Mouse (Mus musculus) forebrain, embryonic 11.5 days (tissue): Measurements from ENCODE around the gene Calhm5. TPM values are rescaled to one million over a fixed set of nuclear protein-coding genes. Genes with fewer than 3 reads are reported as not detected.
A peak's percentile ranks its signal among the peaks of the same experiment; 100 is the strongest.

ENCODE experiments used
- ATAC-seq: fragments of 200-750 bp; cut with Nextera tagmentation; replicated peaks from 2 replicates; pipeline ENCODE4 v1.8.0; 2017; ENCODE audit warnings: moderate TSS enrichment; ENCODE audit not compliant: low FRiP score
- DNase-seq: peaks from one replicate; pipeline ENCODE4 v3.0.0-alpha.2; 2017; ENCODE audit warnings: low spot score
- H3K27ac ChIP-seq: fragments of 300-500 bp; sonication (generic); 2 replicates; pipeline ENCODE4 v1.5.1; 2014; ENCODE audit warnings: low read depth, low read length
- H3K27me3 ChIP-seq: fragments of 300-500 bp; sonication (generic); 2 replicates; pipeline ENCODE4 v1.6.1; 2014; ENCODE audit warnings: mild to moderate bottlenecking, low read length, mixed read lengths; ENCODE audit not compliant: control insufficient read depth, insufficient read depth
- H3K36me3 ChIP-seq: fragments of 300-500 bp; sonication (generic); 2 replicates; pipeline ENCODE4 v1.6.1; 2014; ENCODE audit warnings: mild to moderate bottlenecking, low read length, moderate library complexity, mixed read lengths; ENCODE audit not compliant: control insufficient read depth, insufficient read depth
- H3K4me1 ChIP-seq: fragments of 300-500 bp; sonication (generic); replicated peaks from 2 replicates; pipeline ENCODE4 v1.6.1; 2014; ENCODE audit warnings: low read length, mixed read lengths; ENCODE audit not compliant: control insufficient read depth, insufficient read depth
- H3K4me2 ChIP-seq: fragments of 300-500 bp; sonication (generic); 2 replicates; pipeline ENCODE4 v1.6.1; 2014; ENCODE audit warnings: low read depth, mild to moderate bottlenecking, low read length, moderate library complexity, mixed read lengths; ENCODE audit not compliant: severe bottlenecking
- H3K4me3 ChIP-seq: fragments of 300-500 bp; sonication (generic); 2 replicates; pipeline ENCODE4 v1.5.1; 2014; ENCODE audit warnings: low read depth, low read length
- H3K9ac ChIP-seq: fragments of 300-500 bp; sonication (generic); 2 replicates; pipeline ENCODE4 v1.6.1; 2014; ENCODE audit warnings: low read length
- H3K9me3 ChIP-seq: fragments of 300-500 bp; sonication (generic); 2 replicates; pipeline ENCODE4 v1.6.1; 2016; ENCODE audit warnings: low read length, mixed read lengths; ENCODE audit not compliant: control insufficient read depth
- WGBS: fragments of 180-500 bp; shearing (Covaris S2); extraction: QIAGEN DNeasy Blood & Tissue Kit; methylation state at CpG from one replicate; pipeline ENCODE4 v1.1.7; 2014; 5-methylcytosine and 5-hydroxymethylcytosine counted together
- polyA plus RNA-seq: library from polyadenylated mRNA; unstranded; fragments of >200 nt; fragmentation: Nextera tagmentation; extraction: Ambion mirVana; gene quantifications from 2 replicates; pipeline ENCODE4 v1.2.1, GENCODE M21; 2014

The Calhm5 gene
- polyA plus RNA-seq, 1 experiment from 2014 or later, result 0.20 TPM

DNA sequence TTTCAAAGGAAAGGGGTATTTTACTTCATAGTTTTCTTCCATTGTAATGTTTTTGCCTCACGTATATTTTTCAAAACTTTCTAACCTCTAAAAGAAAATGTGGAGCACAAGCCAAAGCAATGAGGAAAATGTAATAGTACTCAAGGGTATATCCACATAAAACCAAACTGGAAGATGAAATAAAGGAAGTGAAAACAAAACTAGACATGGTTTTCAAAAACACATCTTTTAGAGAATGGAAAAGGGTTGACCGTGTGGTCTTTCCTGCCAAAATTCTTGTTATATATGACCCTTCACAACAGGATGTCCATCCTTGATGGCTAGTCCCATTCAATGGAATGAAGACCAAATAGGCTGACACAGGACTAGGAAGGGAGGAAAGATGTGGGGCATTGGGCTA is 22.1 kb upstream of the Calhm5 start:
- 90% methylated on average over 2 of the region's 2 CpGs for WGBS
- H3K9ac ChIP-seq, result no peak overlapping the region
- H3K4me2 ChIP-seq, result no peak overlapping the region
- H3K4me1 ChIP-seq, result no peaks in the 10 kb centered on the region
- no peak for DNase-seq
- no peaks in the 10 kb centered on the region for H3K9me3 ChIP-seq
- no peak for ATAC-seq
- H3K27me3 ChIP-seq, result no peaks in the 10 kb centered on the region
- H3K4me3 ChIP-seq, result no peak overlapping the region
- H3K36me3 ChIP-seq, result no peaks in the 10 kb centered on the region
- no peak overlapping the region for H3K27ac ChIP-seq

DNA sequence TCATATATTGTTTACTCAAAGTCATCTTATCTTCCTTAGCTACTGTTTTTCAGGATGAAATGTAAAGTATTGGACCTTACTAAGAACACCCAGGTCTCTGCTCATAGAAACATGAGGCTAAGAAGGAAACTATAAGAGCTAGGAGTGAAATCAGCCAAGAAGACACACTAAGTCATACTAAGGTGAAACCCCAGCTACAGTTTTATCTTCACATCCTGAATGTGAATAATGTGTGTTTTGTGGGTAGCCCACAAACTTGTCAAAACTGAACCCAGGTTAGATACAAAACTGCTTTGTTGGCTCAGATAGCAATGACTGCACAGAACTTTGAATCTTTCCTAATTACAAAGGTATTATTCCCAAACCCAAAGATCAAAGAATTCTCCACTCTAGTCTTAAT is 21.5 kb upstream of the Calhm5 start:
- no peak for DNase-seq

DNA sequence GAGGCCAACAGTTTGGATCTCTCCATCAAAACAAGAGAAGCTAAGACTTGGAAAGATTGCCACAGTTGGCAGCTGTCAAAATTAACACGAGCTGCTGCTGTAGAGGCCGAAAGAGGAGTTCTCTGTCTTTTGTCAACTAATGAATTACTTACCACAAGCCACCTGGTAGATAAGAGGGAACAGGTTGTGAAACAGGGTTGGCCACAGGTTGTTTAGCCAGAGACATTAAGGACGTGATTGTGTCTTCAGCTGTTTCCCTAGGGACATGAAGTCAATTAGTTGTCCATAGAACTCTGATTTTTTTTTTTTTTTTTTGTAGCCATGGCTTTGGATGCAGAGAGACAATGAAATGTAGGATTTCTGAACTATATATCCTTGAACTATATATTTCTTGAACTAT is 20.8 kb upstream of the Calhm5 start:
- Histone ChIP-seq H3K9ac (no peak overlapping the region), H3K9me3 (no peaks in the 10 kb centered on the region), H3K27ac (no peak overlapping the region), H3K4me1 (no peaks in the 10 kb centered on the region), H3K4me2 (no peak overlapping the region), H3K4me3 (no peak overlapping the region), H3K36me3 (no peaks in the 10 kb centered on the region), H3K27me3 (no peaks in the 10 kb centered on the region)
- ATAC-seq (no peak), DNase-seq (no peak)
- 77% methylated on average over 3 of the region's 3 CpGs for WGBS

More for the DNA sequence above, 21.5 kb upstream of the Calhm5 start:
- Histone ChIP-seq H3K4me1 (no peaks in the 10 kb centered on the region), H3K9ac (no peak overlapping the region), H3K9me3 (no peaks in the 10 kb centered on the region), H3K4me3 (no peak overlapping the region), H3K36me3 (no peaks in the 10 kb centered on the region), H3K27me3 (no peaks in the 10 kb centered on the region), H3K27ac (no peak overlapping the region), H3K4me2 (no peak overlapping the region)
- ATAC-seq, result no peak

DNA sequence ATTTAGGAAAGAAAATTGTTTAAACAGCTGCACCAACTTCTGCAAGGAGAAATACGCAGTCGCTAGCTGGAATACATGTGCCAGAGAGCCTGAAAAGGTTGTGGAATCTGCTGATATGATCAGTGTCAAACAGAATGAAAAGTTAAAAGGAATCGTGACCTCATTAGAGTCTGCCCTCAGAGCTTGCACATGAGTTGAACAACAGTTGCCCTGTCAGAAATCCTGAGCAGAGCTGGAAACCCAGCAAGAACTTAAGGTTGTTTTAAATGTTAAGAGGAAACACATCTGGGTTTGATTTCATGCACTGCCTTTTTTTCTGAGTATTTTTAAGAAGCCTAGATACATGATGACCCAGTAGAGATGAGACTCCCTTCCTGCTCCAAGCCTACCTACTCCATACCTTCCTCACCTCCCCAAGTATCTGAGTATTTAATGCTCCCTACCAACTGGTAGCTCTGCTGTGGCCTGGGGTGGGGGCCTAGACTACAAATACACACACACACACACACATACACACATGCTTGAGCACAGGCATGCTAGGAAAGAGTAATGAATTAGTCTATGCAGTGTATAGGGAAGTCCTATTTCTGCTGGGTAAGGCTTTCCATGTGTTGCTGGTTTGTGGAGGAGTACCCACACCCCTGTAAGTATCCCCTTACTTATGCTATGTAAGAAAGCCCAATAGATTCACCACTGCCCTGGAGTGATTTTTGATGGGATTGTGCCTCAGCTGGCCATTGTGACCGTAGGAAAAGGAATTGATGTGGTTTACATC is 15.8 kb upstream of the Calhm5 start:
- Histone ChIP-seq H3K4me1 (no peaks in the 10 kb centered on the region), H3K36me3 (no peaks in the 10 kb centered on the region), H3K9ac (no peak overlapping the region), H3K9me3 (no peaks in the 10 kb centered on the region), H3K4me2 (no peak overlapping the region), H3K4me3 (no peak overlapping the region), H3K27me3 (no peaks in the 10 kb centered on the region), H3K27ac (no peak overlapping the region)
- ATAC-seq, result no peak
- no peak for DNase-seq
- WGBS, result 82% methylated on average over 4 of the region's 4 CpGs

DNA sequence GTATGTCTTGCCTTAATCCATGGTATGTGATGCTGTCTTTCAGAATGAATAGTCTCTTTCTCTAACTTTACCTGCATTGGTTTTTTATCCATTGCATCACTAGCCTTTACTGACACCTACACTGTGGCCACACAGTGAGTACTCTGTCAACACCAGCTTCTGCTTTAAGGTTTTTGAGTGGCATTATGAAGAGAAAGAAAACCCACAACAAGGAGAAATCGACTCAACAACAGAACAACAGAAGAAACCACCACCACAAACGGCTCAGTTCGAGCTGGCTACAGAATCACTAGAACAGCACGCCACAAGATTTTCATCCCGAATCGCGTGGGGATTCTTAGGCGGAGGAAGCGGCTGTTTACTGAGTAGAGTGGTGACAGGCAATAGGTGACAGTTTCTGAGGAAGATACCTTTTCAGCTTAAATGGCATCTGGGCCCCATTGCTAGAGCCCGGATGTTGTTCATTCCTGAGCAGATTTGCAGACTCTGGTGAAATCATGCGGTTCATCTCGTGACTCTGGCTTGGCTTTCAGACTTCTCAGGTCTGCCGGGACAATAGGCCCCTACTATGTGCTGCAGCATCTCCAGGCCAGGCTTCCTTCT is 14.6 kb upstream of the Calhm5 start:
- DNase-seq, result no peak
- H3K27ac ChIP-seq, result no peak overlapping the region
- no peaks in the 10 kb centered on the region for H3K36me3 ChIP-seq
- H3K9ac ChIP-seq, result no peak overlapping the region
- ATAC-seq, result no peak
- H3K9me3 ChIP-seq, result no peaks in the 10 kb centered on the region
- WGBS, result 86% methylated on average over 13 of the region's 13 CpGs
- no peak overlapping the region for H3K4me2 ChIP-seq
- no peaks in the 10 kb centered on the region for H3K27me3 ChIP-seq
- H3K4me3 ChIP-seq, result no peak overlapping the region
- no peaks in the 10 kb centered on the region for H3K4me1 ChIP-seq

DNA sequence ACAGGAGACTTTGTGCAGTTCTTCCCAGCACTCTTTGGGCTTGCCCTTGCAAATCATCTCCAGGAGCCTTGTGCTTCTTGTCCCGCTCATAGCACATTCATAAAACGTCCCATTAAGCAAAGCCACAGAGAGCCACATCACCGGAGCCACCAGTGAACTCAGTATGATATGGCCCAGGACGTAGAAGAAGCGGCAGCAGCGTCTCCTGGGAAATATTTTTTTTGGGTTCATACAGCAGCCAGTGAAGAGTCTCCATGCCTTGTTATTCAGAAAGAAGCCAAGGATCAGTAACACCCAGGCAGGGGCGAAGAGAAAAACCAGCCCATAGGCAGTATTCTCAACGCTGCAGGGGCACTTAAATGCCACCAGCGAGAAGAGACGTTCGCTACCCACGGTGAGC is 355 bp downstream of the Calhm5 start:
- DNase-seq, result peak; percentile 46
- Histone ChIP-seq H3K27ac (no peak overlapping the region), H3K9me3 (no peaks in the 10 kb centered on the region), H3K4me1 (no peaks in the 10 kb centered on the region), H3K36me3 (no peaks in the 10 kb centered on the region), H3K4me2 (peak overlapping the region; percentile 32; the same call in 1 of the 2 replicates), H3K4me3 (no peak overlapping the region), H3K27me3 (no peaks in the 10 kb centered on the region), H3K9ac (peak overlapping the region; percentile 20; the same call in 1 of the 2 replicates)
- ATAC-seq, result no peak
- 62% methylated on average over 12 of the region's 12 CpGs for WGBS

DNA sequence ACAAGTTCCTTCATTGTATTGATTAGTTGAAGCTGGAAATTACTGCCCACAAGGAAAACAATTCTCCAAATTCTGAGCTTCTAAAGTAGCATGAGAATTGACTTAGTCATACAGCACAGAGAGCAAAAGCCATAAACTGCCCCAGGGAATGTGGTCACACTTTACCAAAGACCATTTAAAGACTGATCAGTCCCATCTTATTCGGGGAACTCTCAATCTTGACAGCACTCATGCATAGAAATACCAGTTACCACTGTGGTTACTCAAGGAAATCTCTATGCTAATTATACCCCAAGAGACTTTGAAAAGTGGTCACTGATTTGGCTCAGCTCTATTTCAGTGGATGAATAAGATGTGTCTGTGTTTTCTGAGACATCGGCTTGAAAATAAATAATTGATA is 1.2 kb downstream of the Calhm5 start:
- Histone ChIP-seq H3K9me3 (no peaks in the 10 kb centered on the region), H3K4me3 (no peak overlapping the region), H3K27me3 (no peaks in the 10 kb centered on the region), H3K9ac (no peak overlapping the region), H3K4me2 (no peak overlapping the region), H3K4me1 (no peaks in the 10 kb centered on the region), H3K27ac (no peak overlapping the region), H3K36me3 (no peaks in the 10 kb centered on the region)
- DNase-seq, result no peak
- ATAC-seq, result no peak
- 81% methylated on average over 2 of the region's 2 CpGs for WGBS

DNA sequence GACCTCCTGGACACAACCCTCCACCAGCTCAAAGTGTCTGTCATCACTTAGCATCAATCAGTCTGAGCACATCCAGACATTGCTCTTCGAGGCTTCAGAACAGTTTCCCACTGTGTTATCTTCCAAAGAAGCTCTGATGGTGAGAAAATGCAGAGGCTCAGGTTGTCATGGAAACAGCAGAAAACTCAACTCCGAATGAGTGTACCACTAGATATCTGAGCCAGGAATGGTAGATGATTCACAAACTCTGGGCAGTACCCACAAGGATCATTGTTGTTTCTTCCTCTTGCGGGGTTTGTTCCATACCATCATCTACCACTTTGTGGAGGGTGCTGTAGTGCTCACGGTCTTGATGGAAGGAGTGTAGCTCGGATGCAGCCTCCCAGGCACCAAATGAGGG is 4.4 kb downstream of the Calhm5 start:
- no peaks in the 10 kb centered on the region for H3K27me3 ChIP-seq
- no peak overlapping the region for H3K9ac ChIP-seq
- no peak overlapping the region for H3K4me3 ChIP-seq
- WGBS, result 85% methylated on average over 5 of the region's 5 CpGs
- H3K4me2 ChIP-seq, result no peak overlapping the region
- DNase-seq (no peak), ATAC-seq (no peak)
- no peaks in the 10 kb centered on the region for H3K9me3 ChIP-seq
- no peaks in the 10 kb centered on the region for H3K4me1 ChIP-seq
- H3K27ac ChIP-seq, result no peak overlapping the region
- no peaks in the 10 kb centered on the region for H3K36me3 ChIP-seq

DNA sequence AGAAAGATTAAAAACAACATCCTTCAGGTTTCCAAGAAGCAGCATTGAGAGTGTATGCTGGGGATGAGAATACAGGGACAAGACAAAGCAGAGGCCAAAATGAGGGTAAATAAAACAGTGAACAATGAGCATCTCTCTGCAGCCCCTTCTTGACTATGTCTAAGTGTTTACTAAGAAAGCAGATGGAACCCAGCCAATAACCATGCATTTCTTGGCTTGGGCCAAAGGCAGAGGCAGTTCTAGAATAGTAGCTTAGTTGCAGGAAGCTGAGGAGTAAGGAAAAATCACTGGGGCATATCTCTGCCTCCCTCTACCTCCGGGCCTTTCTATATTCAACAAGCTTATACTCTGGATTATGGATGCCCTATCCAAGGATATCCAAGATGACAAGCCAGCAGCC is 5.8 kb downstream of the Calhm5 start:
- Histone ChIP-seq H3K4me1 (no peaks in the 10 kb centered on the region), H3K27me3 (no peaks in the 10 kb centered on the region), H3K9me3 (no peaks in the 10 kb centered on the region), H3K27ac (no peak overlapping the region), H3K36me3 (no peaks in the 10 kb centered on the region), H3K4me3 (no peak overlapping the region), H3K9ac (no peak overlapping the region), H3K4me2 (no peak overlapping the region)
- 88% methylated on average over 1 of the region's 1 CpGs for WGBS
- ATAC-seq, result no peak
- no peak for DNase-seq
